Mouse (Mus musculus) stomach, postnatal 0 days (tissue): Measurements from ENCODE around the gene Rad51b. TPM values are rescaled to one million over a fixed set of nuclear protein-coding genes. Genes with fewer than 3 reads are reported as not detected.

Source experiments
- ATAC-seq: fragments of 200-750 bp; cut with Nextera tagmentation; 2 replicates; pipeline ENCODE4 v1.8.0; 2017; ENCODE audit not compliant: low FRiP score, low TSS enrichment
- DNase-seq: peaks from one replicate; pipeline ENCODE4 v3.0.0-alpha.2; 2016; ENCODE audit warnings: low spot score
- H3K27ac ChIP-seq: fragments of 300-500 bp; sonication (generic); replicated peaks from 2 replicates; pipeline ENCODE4 v1.5.1; 2014; ENCODE audit warnings: mild to moderate bottlenecking, control low read depth
- H3K27me3 ChIP-seq: fragments of 300-500 bp; sonication (generic); 2 replicates; pipeline ENCODE4 v1.6.1; 2014; ENCODE audit warnings: low read length; ENCODE audit not compliant: control insufficient read depth, insufficient read depth
- H3K36me3 ChIP-seq: fragments of 300-500 bp; sonication (generic); 2 replicates; pipeline ENCODE4 v1.6.1; 2014; ENCODE audit warnings: low read length, mixed read lengths; ENCODE audit not compliant: control insufficient read depth, insufficient read depth
- H3K4me1 ChIP-seq: fragments of 300-500 bp; sonication (generic); replicated peaks from 2 replicates; pipeline ENCODE4 v1.6.1; 2014; ENCODE audit warnings: antibody characterized with exemption; ENCODE audit not compliant: control insufficient read depth, insufficient read depth
- H3K4me2 ChIP-seq: fragments of 300-500 bp; sonication (generic); replicated peaks from 2 replicates; pipeline ENCODE4 v1.6.1; 2014; ENCODE audit warnings: low read depth, mild to moderate bottlenecking, control low read depth, moderate library complexity
- H3K4me3 ChIP-seq: fragments of 300-500 bp; sonication (generic); 2 replicates; pipeline ENCODE4 v1.5.1; 2014; ENCODE audit warnings: low read depth, low read length, control low read depth
- H3K9ac ChIP-seq: fragments of 300-500 bp; sonication (generic); 2 replicates; pipeline ENCODE4 v1.6.1; 2014; ENCODE audit warnings: mild to moderate bottlenecking, low read length, control low read depth, mixed read lengths
- H3K9me3 ChIP-seq: fragments of 300-500 bp; sonication (generic); 2 replicates; pipeline ENCODE4 v1.6.1; 2016; ENCODE audit warnings: low read length; ENCODE audit not compliant: control insufficient read depth
- CTCF ChIP-seq: IDR thresholded peaks from 2 replicates; pipeline ENCODE4 v1.5.1; 2016; ENCODE audit warnings: antibody characterized with exemption, low read depth, mild to moderate bottlenecking, moderate library complexity
- EP300 ChIP-seq: optimal IDR thresholded peaks from 2 replicates; pipeline ENCODE3; 2016; ENCODE audit warnings: antibody characterized with exemption
- WGBS: fragments of 180-500 bp; shearing (Covaris S2); extraction: QIAGEN DNeasy Blood & Tissue Kit; methylation state at CpG from one replicate; pipeline ENCODE4 v1.1.7; 2014; 5-methylcytosine and 5-hydroxymethylcytosine counted together
- polyA plus RNA-seq: library from polyadenylated mRNA; unstranded; fragments of >200 nt; fragmentation: Nextera tagmentation; extraction: Ambion mirVana; gene quantifications from 2 replicates; pipeline ENCODE4 v1.2.1, GENCODE M21; 2015

The Rad51b gene
- polyA plus RNA-seq, 1 experiment from 2014 or later: 2.0 TPM

GRCm38 (mm10) chr12:79559410-79560015 lies 262.4 kb downstream of the Rad51b start:
- 45% methylated on average over 4 of the region's 4 CpGs for WGBS
- Histone ChIP-seq H3K4me1 (0 out of 2 replicates have a peak, but pooled peaks cover 6% of the 10 kb centered on the region), H3K9ac (no peak overlapping the region), H3K27ac (peak overlapping the region; percentile 49; the same call in 1 of the 2 replicates), H3K4me3 (no peak overlapping the region), H3K27me3 (no peaks in the 10 kb centered on the region), H3K9me3 (no peaks in the 10 kb centered on the region), H3K36me3 (no peaks in the 10 kb centered on the region), H3K4me2 (no peak overlapping the region)
- no peak for TF ChIP-seq CTCF
- TF ChIP-seq EP300: no peak
- ATAC-seq (peak; percentile 63; the same call in 1 of the 2 replicates), DNase-seq (no peak)

GRCm38 (mm10) chr12:79560084-79560699 lies 263.1 kb downstream of the Rad51b start:
- no peak for ATAC-seq
- H3K27ac ChIP-seq: peak overlapping the region; percentile 49; the same call in 1 of the 2 replicates

DNA sequence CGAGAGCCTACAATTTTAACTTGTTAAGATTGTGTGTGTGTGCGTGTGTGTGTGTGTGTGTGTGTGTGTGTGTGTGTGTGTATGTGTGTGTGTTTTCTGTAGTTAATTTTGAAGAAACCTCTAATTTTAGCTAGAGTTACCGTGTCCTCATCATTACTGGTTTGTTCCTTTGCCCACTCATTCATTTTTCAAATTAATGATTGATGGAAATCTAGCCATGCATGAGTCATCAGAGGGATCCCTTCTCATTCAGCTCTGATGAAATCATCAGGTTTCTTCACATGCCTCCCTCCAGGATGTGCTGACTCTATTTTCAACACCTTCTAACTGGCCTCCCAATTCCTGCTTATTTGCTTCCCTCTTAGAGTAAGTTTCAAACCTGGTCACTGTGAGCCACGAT lies 263.8 kb downstream of the Rad51b start:
- H3K4me3 ChIP-seq: no peak overlapping the region
- 80% methylated on average over 4 of the region's 4 CpGs for WGBS
- H3K36me3 ChIP-seq: no peaks in the 10 kb centered on the region
- H3K9me3 ChIP-seq: no peaks in the 10 kb centered on the region
- TF ChIP-seq EP300 (no peak), CTCF (no peak)
- DNase-seq (no peak), ATAC-seq (0 out of 2 replicates have a peak, but pooled peaks have one; percentile 38)
- 0 out of 2 replicates have a peak, but pooled peaks cover 6% of the 10 kb centered on the region for H3K4me1 ChIP-seq
- no peak overlapping the region for H3K27ac ChIP-seq
- H3K9ac ChIP-seq: no peak overlapping the region
- no peaks in the 10 kb centered on the region for H3K27me3 ChIP-seq
- H3K4me2 ChIP-seq: no peak overlapping the region

More at GRCm38 (mm10) chr12:79560084-79560699, 263.1 kb downstream of the Rad51b start:
- Histone ChIP-seq H3K9me3 (no peaks in the 10 kb centered on the region), H3K36me3 (no peaks in the 10 kb centered on the region), H3K9ac (no peak overlapping the region), H3K4me2 (no peak overlapping the region), H3K4me1 (0 out of 2 replicates have a peak, but pooled peaks cover 6% of the 10 kb centered on the region), H3K27me3 (no peaks in the 10 kb centered on the region), H3K4me3 (no peak overlapping the region)
- WGBS: 77% methylated on average over 8 of the region's 8 CpGs
- TF ChIP-seq CTCF (no peak), EP300 (no peak)
- no peak for DNase-seq

- Histone ChIP-seq H3K36me3 (no peaks in the 10 kb centered on the region), H3K9ac (no peak overlapping the region), H3K4me3 (no peak overlapping the region), H3K9me3 (no peaks in the 10 kb centered on the region), H3K4me2 (no peak overlapping the region), H3K27me3 (no peaks in the 10 kb centered on the region), H3K27ac (no peak overlapping the region), H3K4me1 (no peaks in the 10 kb centered on the region)
- WGBS: 72% methylated on average over 6 of the region's 6 CpGs
- ATAC-seq (no peak), DNase-seq (no peak)
- no peak for TF ChIP-seq EP300
- no peak for TF ChIP-seq CTCF
Observed at GRCm38 (mm10) chr12:79574159-79575040, 277.3 kb downstream of the Rad51b start.

- Histone ChIP-seq H3K36me3 (no peaks in the 10 kb centered on the region), H3K4me2 (no peak overlapping the region), H3K27me3 (no peaks in the 10 kb centered on the region), H3K4me3 (no peak overlapping the region), H3K9me3 (no peaks in the 10 kb centered on the region), H3K4me1 (no peaks in the 10 kb centered on the region), H3K27ac (no peak overlapping the region), H3K9ac (no peak overlapping the region)
- DNase-seq: no peak
- ATAC-seq: no peak
- no peak for TF ChIP-seq EP300
- no peak for TF ChIP-seq CTCF
- WGBS: 81% methylated on average over 7 of the region's 7 CpGs
Observed at GRCm38 (mm10) chr12:79575041-79575541, 278.0 kb downstream of the Rad51b start.
